14 mouse cellular contexts compared by ENCODE assay signal in the genomic region with DNA sequence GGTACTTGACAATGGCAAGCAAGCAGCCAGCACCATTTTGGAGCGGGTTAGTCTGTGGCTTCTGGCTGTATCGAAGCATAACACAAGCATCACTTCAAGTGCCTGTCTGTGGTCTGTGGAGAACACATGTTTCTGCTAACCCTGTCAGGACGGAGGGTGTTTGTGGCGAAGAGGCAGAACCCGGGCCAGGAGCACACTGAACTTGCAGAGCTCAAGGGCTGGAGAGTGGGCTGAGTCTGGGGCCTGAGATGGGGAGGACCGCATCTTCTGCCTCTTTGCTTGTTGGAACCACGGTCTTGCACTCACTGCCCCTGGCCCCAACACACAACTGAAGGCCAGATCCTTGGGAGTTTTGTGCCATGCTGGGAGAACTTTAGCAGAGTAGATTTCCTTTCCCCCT. TPM values are rescaled to one million over a fixed set of nuclear protein-coding genes. Genes with fewer than 3 reads are reported as not detected.
DNase-seq lines count a peak whose midpoint lies in the region; ATAC-seq and TF ChIP-seq lines count a peak whose summit lies in the region.
"Had no signal": no experiment of that assay in that cellular context is flagged by ENCODE, and none has a peak within 500 bp of the region (broad histone marks: within the 10 kb centered on the region; RNA-seq: fewer than 3 reads in every experiment).

No protein-coding gene starts in this region.

- H3K4me1 ChIP-seq in heart, embryonic 11.5 days (ENCODE audit: control insufficient read depth, insufficient read depth, low read length): peaks cover 16% of the 10 kb centered on the region
- peaks cover 1% of the 10 kb centered on the region for H3K4me1 ChIP-seq in heart, adult 2 months (ENCODE audit: control insufficient read depth, insufficient read depth, low read length)
- peaks cover 4% of the 10 kb centered on the region; the same call in 1 of the 2 replicates for H3K4me1 ChIP-seq in stomach, embryonic 14.5 days (ENCODE audit: control insufficient read depth, insufficient read depth, low read length)
- H3K4me1 ChIP-seq in stomach, postnatal 0 days (replicated peaks; ENCODE audit: control insufficient read depth, insufficient read depth): no peaks in the 10 kb centered on the region
- peaks cover 40% of the 10 kb centered on the region for H3K4me1 ChIP-seq in liver, embryonic 12.5 days
- H3K4me1 ChIP-seq in midbrain, embryonic 13.5 days (replicated peaks): no peaks in the 10 kb centered on the region
- H3K4me1 ChIP-seq in midbrain, embryonic 14.5 days (ENCODE audit: control insufficient read depth, insufficient read depth, low read length): no peaks in the 10 kb centered on the region

- no peak for TF ChIP-seq POLR2A in heart, adult 2 months (IDR thresholded peaks at IDR 0.05; ENCODE audit: insufficient read depth, low read depth, low read length)

- H3K4me2 ChIP-seq in heart, embryonic 11.5 days: no peak overlapping the region
- H3K4me2 ChIP-seq in stomach, embryonic 14.5 days (replicated peaks; ENCODE audit: low read depth, low read length): no peak overlapping the region
- H3K4me2 ChIP-seq in stomach, postnatal 0 days (replicated peaks; ENCODE audit: low read depth): no peak overlapping the region
- peak overlapping the region; percentile 41 for H3K4me2 ChIP-seq in liver, embryonic 12.5 days
- no peak overlapping the region for H3K4me2 ChIP-seq in midbrain, embryonic 13.5 days (replicated peaks)
- no peak overlapping the region for H3K4me2 ChIP-seq in midbrain, embryonic 14.5 days (ENCODE audit: low read length)

- H3K9ac ChIP-seq in heart, embryonic 11.5 days (ENCODE audit: low read depth, low read length): no peak overlapping the region
- no peak overlapping the region for H3K9ac ChIP-seq in heart, adult 2 months (ENCODE audit: low read depth, low read length)
- no peak overlapping the region for H3K9ac ChIP-seq in stomach, embryonic 14.5 days (replicated peaks; ENCODE audit: low read depth, low read length)
- H3K9ac ChIP-seq in stomach, postnatal 0 days (ENCODE audit: low read length): no peak overlapping the region
- H3K9ac ChIP-seq in liver, embryonic 12.5 days: peak overlapping the region; percentile 49
- no peak overlapping the region for H3K9ac ChIP-seq in midbrain, embryonic 13.5 days (replicated peaks)
- no peak overlapping the region for H3K9ac ChIP-seq in midbrain, embryonic 14.5 days (replicated peaks; ENCODE audit: low read length)

- peak overlapping the region; percentile 59; the same call in 1 of the 2 replicates for H3K27ac ChIP-seq in heart, embryonic 11.5 days (ENCODE audit: low read depth, low read length)
- H3K27ac ChIP-seq in heart, adult 2 months: no peak overlapping the region
- H3K27ac ChIP-seq in stomach, embryonic 14.5 days (ENCODE audit: low read length): no peak overlapping the region
- no peak overlapping the region for H3K27ac ChIP-seq in stomach, postnatal 0 days (replicated peaks)
- peak overlapping the region; percentile 91 for H3K27ac ChIP-seq in liver, embryonic 12.5 days
- no peak overlapping the region for H3K27ac ChIP-seq in midbrain, embryonic 13.5 days
- H3K27ac ChIP-seq in midbrain, embryonic 14.5 days (replicated peaks; ENCODE audit: low read depth, low read length): no peak overlapping the region

- no peak for TF ChIP-seq CTCF in heart, adult 2 months (IDR thresholded peaks at IDR 0.05)
- no peak for TF ChIP-seq CTCF in stomach, postnatal 0 days (IDR thresholded peaks at IDR 0.05; ENCODE audit: low read depth)

- no peak for ATAC-seq in heart, embryonic 11.5 days (replicated peaks; ENCODE audit: insufficient number of reproducible peaks, low FRiP score, low TSS enrichment)
- ATAC-seq in stomach, embryonic 14.5 days (ENCODE audit: insufficient number of reproducible peaks, insufficient read depth, low FRiP score, low read depth): peak; percentile 39; the same call in 1 of the 2 replicates
- ATAC-seq in stomach, postnatal 0 days (ENCODE audit: low FRiP score, low TSS enrichment): no peak
- ATAC-seq in liver, embryonic 12.5 days: peak; percentile 67
- no peak for ATAC-seq in midbrain, embryonic 13.5 days
- ATAC-seq in midbrain, embryonic 14.5 days (ENCODE audit: low FRiP score, low TSS enrichment): no peak
- ATAC-seq: inflammation-experienced regulatory T-cells, adult 6 months had no signal

- intact Hi-C loops in heart, adult 2 months (cut with DNase I): loop anchor here (10.0 kb wide), 1 partner anchor 215 kb away; no protein-coding TSS in a partner anchor

- 46% methylated on average over 7 of the region's 7 CpGs for WGBS in heart, embryonic 11.5 days (ENCODE audit: insufficient replicate concordance)
- 82% methylated on average over 7 of the region's 7 CpGs for WGBS in heart, adult 2 months
- 67% methylated on average over 7 of the region's 7 CpGs for WGBS in stomach, embryonic 14.5 days
- 63% methylated on average over 7 of the region's 7 CpGs for WGBS in stomach, postnatal 0 days
- 36% methylated on average over 7 of the region's 7 CpGs for WGBS in liver, embryonic 12.5 days (ENCODE audit: insufficient replicate concordance)
- WGBS in midbrain, embryonic 13.5 days: 90% methylated on average over 7 of the region's 7 CpGs
- 86% methylated on average over 7 of the region's 7 CpGs for WGBS in midbrain, embryonic 14.5 days

- H3K79me2 ChIP-seq in heart, adult 2 months (replicated peaks; ENCODE audit: control insufficient read depth, insufficient read depth, low read length): no peaks in the 10 kb centered on the region

- no peaks in the 10 kb centered on the region for H3K27me3 ChIP-seq in heart, embryonic 11.5 days (ENCODE audit: control insufficient read depth, insufficient read depth, low read length)
- no peaks in the 10 kb centered on the region for H3K27me3 ChIP-seq in heart, adult 2 months (ENCODE audit: control insufficient read depth, insufficient read depth, low read length)
- no peaks in the 10 kb centered on the region for H3K27me3 ChIP-seq in stomach, embryonic 14.5 days (ENCODE audit: control insufficient read depth, insufficient read depth, low read length)
- no peaks in the 10 kb centered on the region for H3K27me3 ChIP-seq in stomach, postnatal 0 days (ENCODE audit: control insufficient read depth, insufficient read depth, low read length)
- no peaks in the 10 kb centered on the region; the same call in 1 of the 2 replicates for H3K27me3 ChIP-seq in liver, embryonic 12.5 days (replicated peaks)
- no peaks in the 10 kb centered on the region for H3K27me3 ChIP-seq in midbrain, embryonic 13.5 days
- H3K27me3 ChIP-seq in midbrain, embryonic 14.5 days (ENCODE audit: control insufficient read depth, insufficient read depth, low read length): no peaks in the 10 kb centered on the region

- TF ChIP-seq EP300 in heart, adult 2 months (IDR thresholded peaks at IDR 0.05; ENCODE audit: insufficient read depth, low read depth, low read length): no peak
- TF ChIP-seq EP300 in stomach, postnatal 0 days (optimal IDR thresholded peaks at IDR 0.05): no peak

- no peaks in the 10 kb centered on the region for H3K36me3 ChIP-seq in heart, embryonic 11.5 days (ENCODE audit: control insufficient read depth, insufficient read depth, low read length)
- no peaks in the 10 kb centered on the region for H3K36me3 ChIP-seq in heart, adult 2 months (ENCODE audit: control insufficient read depth, insufficient read depth, low read length)
- H3K36me3 ChIP-seq in stomach, embryonic 14.5 days (ENCODE audit: control insufficient read depth, insufficient read depth, low read length): no peaks in the 10 kb centered on the region
- no peaks in the 10 kb centered on the region for H3K36me3 ChIP-seq in stomach, postnatal 0 days (ENCODE audit: control insufficient read depth, insufficient read depth, low read length)
- no peaks in the 10 kb centered on the region for H3K36me3 ChIP-seq in liver, embryonic 12.5 days
- no peaks in the 10 kb centered on the region for H3K36me3 ChIP-seq in midbrain, embryonic 13.5 days
- H3K36me3 ChIP-seq in midbrain, embryonic 14.5 days (ENCODE audit: control insufficient read depth, insufficient read depth, low read length): no peaks in the 10 kb centered on the region

- DNase-seq in heart, adult 2 months: no peak
- no peak for DNase-seq in stomach, postnatal 0 days (ENCODE audit: low spot score)
- no peak for DNase-seq in B cell, adult 2 months
- DNase-seq in midbrain, embryonic 14.5 days: no peak
- DNase-seq: cerebellum, postnatal 25 days; gastrocnemius, postnatal 10 days; kidney, postnatal 14 days; right cerebral cortex, postnatal 25 days; thymus, adult 18-20 months had no signal

- H3K9me3 ChIP-seq in heart, embryonic 11.5 days (replicated peaks; ENCODE audit: control insufficient read depth, low read length): no peaks in the 10 kb centered on the region
- H3K9me3 ChIP-seq in stomach, embryonic 14.5 days (ENCODE audit: control insufficient read depth, low read depth, low read length): no peaks in the 10 kb centered on the region
- no peaks in the 10 kb centered on the region for H3K9me3 ChIP-seq in stomach, postnatal 0 days (ENCODE audit: control insufficient read depth, low read length)
- no peaks in the 10 kb centered on the region for H3K9me3 ChIP-seq in liver, embryonic 12.5 days (replicated peaks)
- no peaks in the 10 kb centered on the region for H3K9me3 ChIP-seq in midbrain, embryonic 13.5 days
- no peaks in the 10 kb centered on the region for H3K9me3 ChIP-seq in midbrain, embryonic 14.5 days (ENCODE audit: control insufficient read depth, low read length)

- H3K4me3 ChIP-seq in heart, embryonic 11.5 days (ENCODE audit: low read depth, low read length): no peak overlapping the region
- H3K4me3 ChIP-seq in heart, adult 2 months: no peak overlapping the region
- no peak overlapping the region for H3K4me3 ChIP-seq in stomach, embryonic 14.5 days (ENCODE audit: low read depth, low read length)
- no peak overlapping the region for H3K4me3 ChIP-seq in stomach, postnatal 0 days (ENCODE audit: low read depth, low read length)
- H3K4me3 ChIP-seq in liver, embryonic 12.5 days: no peak overlapping the region
- no peak overlapping the region for H3K4me3 ChIP-seq in midbrain, embryonic 13.5 days (replicated peaks)
- H3K4me3 ChIP-seq in midbrain, embryonic 14.5 days (replicated peaks; ENCODE audit: low read depth, low read length): no peak overlapping the region

RNA-seq across cellular contexts. Expression of a gene that starts 20.2 kb away (rescaled TPM):
- 15.5 and 20.9 TPM in 2 replicates for polyA plus RNA-seq in heart, embryonic 11.5 days (2014; fragmentation: Nextera tagmentation; extraction: Ambion mirVana)
- 10 to 100 TPM; 22.0 to 24.0 TPM for total RNA-seq in heart, adult 2 months (2021)
- 10.7 and 11.5 TPM in 2 replicates for polyA plus RNA-seq in heart, adult 2 months (2012; rRNA removed)
- 17.2 TPM in 2 replicates for polyA plus RNA-seq in stomach, embryonic 14.5 days (2014; fragmentation: Nextera tagmentation; extraction: Ambion mirVana)
- polyA plus RNA-seq in stomach, postnatal 0 days (2015; fragmentation: Nextera tagmentation; extraction: Ambion mirVana): 6.8 and 8.0 TPM in 2 replicates
- 6.2 and 6.4 TPM in 2 replicates for polyA plus RNA-seq in liver, embryonic 12.5 days (2016; fragmentation: Nextera tagmentation; extraction: Ambion mirVana)
- polyA plus RNA-seq in midbrain, embryonic 13.5 days (2015; fragmentation: Nextera tagmentation; extraction: Ambion mirVana): 16.4 and 17.2 TPM in 2 replicates
- 13.0 and 16.9 TPM in 2 replicates for polyA plus RNA-seq in midbrain, embryonic 14.5 days (2014; fragmentation: Nextera tagmentation; extraction: Ambion mirVana)
- polyA plus RNA-seq: inflammation-experienced regulatory T-cells, adult 6 months had no signal

RNA-seq across cellular contexts. Expression of a gene that starts 34.5 kb away (rescaled TPM):
- 42.4 and 51.2 TPM in 2 replicates for polyA plus RNA-seq in heart, embryonic 11.5 days (2014; fragmentation: Nextera tagmentation; extraction: Ambion mirVana)
- total RNA-seq in heart, adult 2 months (2021): 10 to 100 TPM; 11.1 to 18.0 TPM
- polyA plus RNA-seq in heart, adult 2 months (2012; rRNA removed): 15.4 and 34.0 TPM in 2 replicates
- polyA plus RNA-seq in stomach, embryonic 14.5 days (2014; fragmentation: Nextera tagmentation; extraction: Ambion mirVana): 46.6 and 48.6 TPM in 2 replicates
- 31.8 and 33.6 TPM in 2 replicates for polyA plus RNA-seq in stomach, postnatal 0 days (2015; fragmentation: Nextera tagmentation; extraction: Ambion mirVana)
- polyA plus RNA-seq in liver, embryonic 12.5 days (2016; fragmentation: Nextera tagmentation; extraction: Ambion mirVana): 2.1 and 2.6 TPM in 2 replicates
- polyA plus RNA-seq in midbrain, embryonic 13.5 days (2015; fragmentation: Nextera tagmentation; extraction: Ambion mirVana): 3.8 and 4.3 TPM in 2 replicates
- polyA plus RNA-seq in midbrain, embryonic 14.5 days (2014; fragmentation: Nextera tagmentation; extraction: Ambion mirVana): 3.0 and 3.7 TPM in 2 replicates
- polyA plus RNA-seq: inflammation-experienced regulatory T-cells, adult 6 months had no signal

Comparison
In these comparisons a context has a peak if more than half of its experiments do, and no peak if none do; other contexts are left out.
1. ATAC-seq: peak in stomach, embryonic 14.5 days (single experiment) and liver, embryonic 12.5 days (single experiment); none in heart, embryonic 11.5 days (single experiment), stomach, postnatal 0 days (single experiment), midbrain, embryonic 13.5 days (single experiment) and midbrain, embryonic 14.5 days (single experiment).
2. H3K27ac ChIP-seq: peak in heart, embryonic 11.5 days (single experiment) and liver, embryonic 12.5 days (single experiment); none in heart, adult 2 months (single experiment), stomach, embryonic 14.5 days (single experiment), stomach, postnatal 0 days (single experiment), midbrain, embryonic 13.5 days (single experiment) and midbrain, embryonic 14.5 days (single experiment).